Mouse (Mus musculus): ENCODE measurements around the gene Naga. TPM values are rescaled to one million over a fixed set of nuclear protein-coding genes. Genes with fewer than 3 reads are reported as not detected.

Gene Naga
- polyA plus RNA-seq, 1 experiment from 2014 or later = 48.7 TPM

DNA sequence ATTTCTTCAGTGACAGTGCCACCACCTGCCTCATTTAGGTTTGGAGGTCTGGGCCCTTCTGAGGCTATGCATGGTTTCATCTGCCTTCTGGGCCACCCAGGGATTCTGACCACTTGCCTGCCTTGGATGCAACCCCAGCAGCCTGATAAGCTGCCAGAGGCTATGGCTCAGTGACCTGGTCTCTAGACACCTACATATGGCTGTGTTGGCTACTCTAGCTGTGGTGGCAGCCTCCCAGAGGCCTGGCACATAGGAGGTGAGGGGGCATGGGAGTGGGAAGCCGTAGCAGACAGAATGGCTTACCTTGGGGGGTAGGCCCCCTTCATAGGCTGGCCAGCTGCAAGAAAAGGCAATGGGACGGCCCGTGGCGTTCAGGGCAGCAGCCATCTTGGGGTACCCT lies 3.5 kb downstream of the Naga start:
- peaks cover 43% of the 10 kb centered on the region for H3K36me3 ChIP-seq (ENCODE audit: control insufficient read depth, insufficient read depth, low read length)
- WGBS = 95% methylated on average over 4 of the region's 4 CpGs

DNA sequence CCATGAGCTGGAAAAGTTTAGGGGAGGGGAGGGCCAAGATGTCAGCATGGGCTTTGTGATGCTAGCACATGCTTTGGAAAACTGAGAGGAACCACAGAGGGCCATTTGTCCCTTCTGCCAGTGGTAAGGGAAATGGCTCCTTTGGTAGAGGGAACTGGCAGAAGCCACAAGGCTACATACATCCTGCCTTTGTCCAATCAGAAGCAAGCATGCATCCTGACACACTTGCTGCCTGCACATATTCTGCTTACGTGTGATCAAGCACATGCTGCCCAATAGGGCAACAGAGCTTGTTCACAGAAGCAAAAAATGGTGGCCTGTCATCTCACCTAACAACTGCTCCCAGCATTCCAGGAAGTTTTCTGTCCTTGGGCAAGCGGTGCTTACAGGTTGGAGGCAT lies 13.3 kb downstream of the Naga start:
- Histone ChIP-seq H3K9ac (ENCODE audit: low read length) (no peak overlapping the region), H3K4me3 (ENCODE audit: control insufficient read depth in 1 of 2, insufficient read depth in 1 of 2, low read depth in 1 of 2, low read length in 2 of 2) (no peak overlapping the region), H3K4me2 (ENCODE audit: low read length) (no peak overlapping the region), H3K9me3 (ENCODE audit: control insufficient read depth, low read length) (no peaks in the 10 kb centered on the region), H3K36me3 (ENCODE audit: control insufficient read depth, insufficient read depth, low read length) (peaks cover 14% of the 10 kb centered on the region), H3K27me3 (ENCODE audit: control insufficient read depth, insufficient read depth, low read length) (no peaks in the 10 kb centered on the region), H3K27ac (replicated peaks in 1 of 2; ENCODE audit: control insufficient read depth in 1 of 2, insufficient read depth in 1 of 2, low read depth in 2 of 2, low read length in 2 of 2) (no peak overlapping the region), H3K4me1 (ENCODE audit: control insufficient read depth in 2 of 2, insufficient read depth in 2 of 2, low read length in 2 of 2) (no peaks in the 10 kb centered on the region)
- 70% methylated on average over 2 of the region's 2 CpGs for WGBS
- no peak for ATAC-seq (ENCODE audit: insufficient number of reproducible peaks, insufficient read depth, low FRiP score, low read depth)

More for the DNA sequence above, 3.5 kb downstream of the Naga start:
- H3K4me2 ChIP-seq (ENCODE audit: low read length) = no peak overlapping the region
- H3K27ac ChIP-seq (replicated peaks in 1 of 2; ENCODE audit: control insufficient read depth in 1 of 2, insufficient read depth in 1 of 2, low read depth in 2 of 2, low read length in 2 of 2) = no peak overlapping the region
- no peak overlapping the region for H3K9ac ChIP-seq (ENCODE audit: low read length)
- peaks cover 5 to 12% of the 10 kb centered on the region in 2 experiments for H3K4me1 ChIP-seq (ENCODE audit: control insufficient read depth in 2 of 2, insufficient read depth in 2 of 2, low read length in 2 of 2)
- H3K9me3 ChIP-seq (ENCODE audit: control insufficient read depth, low read length) = no peaks in the 10 kb centered on the region
- H3K4me3 ChIP-seq (ENCODE audit: control insufficient read depth in 1 of 2, insufficient read depth in 1 of 2, low read depth in 1 of 2, low read length in 2 of 2) = no peak overlapping the region
- no peak for ATAC-seq (ENCODE audit: insufficient number of reproducible peaks, insufficient read depth, low FRiP score, low read depth)
- H3K27me3 ChIP-seq (ENCODE audit: control insufficient read depth, insufficient read depth, low read length) = no peaks in the 10 kb centered on the region

DNA sequence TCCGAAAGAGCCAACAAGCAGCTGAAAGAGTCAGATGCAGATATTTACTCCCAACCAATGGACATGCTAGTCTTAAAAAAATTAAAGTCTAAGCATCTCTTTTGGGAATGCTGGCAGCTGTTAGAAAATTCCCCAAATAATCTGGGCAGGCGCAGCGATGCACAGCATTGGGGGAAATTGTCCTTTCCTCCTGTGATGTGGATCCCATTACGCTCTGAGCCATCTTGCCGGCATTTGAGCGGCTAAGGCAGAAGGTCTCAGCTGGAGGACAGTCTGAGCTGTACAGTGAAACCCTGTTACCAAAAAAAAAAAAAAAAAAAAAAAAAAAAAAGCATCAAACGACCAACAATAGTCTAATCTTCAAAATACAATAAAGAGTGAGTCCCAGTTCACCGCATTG lies 16.5 kb downstream of the Naga start:
- Histone ChIP-seq H3K9me3 (ENCODE audit: control insufficient read depth, low read length) (no peaks in the 10 kb centered on the region), H3K9ac (ENCODE audit: low read length) (no peak overlapping the region), H3K4me1 (ENCODE audit: control insufficient read depth in 2 of 2, insufficient read depth in 2 of 2, low read length in 2 of 2) (no peaks in the 10 kb centered on the region), H3K27me3 (ENCODE audit: control insufficient read depth, insufficient read depth, low read length) (no peaks in the 10 kb centered on the region), H3K27ac (replicated peaks in 1 of 2; ENCODE audit: control insufficient read depth in 1 of 2, insufficient read depth in 1 of 2, low read depth in 2 of 2, low read length in 2 of 2) (no peak overlapping the region), H3K36me3 (ENCODE audit: control insufficient read depth, insufficient read depth, low read length) (no peaks in the 10 kb centered on the region), H3K4me2 (ENCODE audit: low read length) (no peak overlapping the region), H3K4me3 (ENCODE audit: control insufficient read depth in 1 of 2, insufficient read depth in 1 of 2, low read depth in 1 of 2, low read length in 2 of 2) (no peak overlapping the region)
- no peak for ATAC-seq (ENCODE audit: insufficient number of reproducible peaks, insufficient read depth, low FRiP score, low read depth)
- WGBS = 81% methylated on average over 8 of the region's 8 CpGs

DNA sequence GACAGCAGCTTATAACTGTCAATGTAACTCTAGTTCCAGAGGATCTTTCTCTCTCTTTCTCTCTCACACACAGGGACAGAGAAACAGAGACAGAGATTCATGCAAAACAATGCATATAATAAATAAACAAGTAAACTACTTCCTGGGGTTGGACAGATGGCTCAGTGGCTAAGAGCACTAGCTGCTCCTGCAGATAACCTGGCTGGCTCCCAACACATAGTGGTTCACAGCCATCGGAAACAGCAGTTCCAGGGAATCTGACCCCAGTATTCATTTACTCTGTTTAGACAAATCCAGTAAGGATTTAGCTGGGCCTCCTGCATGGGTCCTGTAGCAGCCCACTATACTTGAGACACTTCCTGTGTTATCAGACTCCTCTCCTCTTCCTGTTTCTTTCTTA lies 19.1 kb downstream of the Naga start:
- no peak overlapping the region for H3K4me3 ChIP-seq (ENCODE audit: control insufficient read depth in 1 of 2, insufficient read depth in 1 of 2, low read depth in 1 of 2, low read length in 2 of 2)
- WGBS = 56% methylated on average over 1 of the region's 1 CpGs
- no peaks in the 10 kb centered on the region for H3K36me3 ChIP-seq (ENCODE audit: control insufficient read depth, insufficient read depth, low read length)
- H3K4me1 ChIP-seq (ENCODE audit: control insufficient read depth in 2 of 2, insufficient read depth in 2 of 2, low read length in 2 of 2) = no peaks in the 10 kb centered on the region
- no peak overlapping the region for H3K4me2 ChIP-seq (ENCODE audit: low read length)
- no peaks in the 10 kb centered on the region for H3K27me3 ChIP-seq (ENCODE audit: control insufficient read depth, insufficient read depth, low read length)
- no peak for ATAC-seq (ENCODE audit: insufficient number of reproducible peaks, insufficient read depth, low FRiP score, low read depth)
- H3K9ac ChIP-seq (ENCODE audit: low read length) = no peak overlapping the region
- H3K27ac ChIP-seq (replicated peaks in 1 of 2; ENCODE audit: control insufficient read depth in 1 of 2, insufficient read depth in 1 of 2, low read depth in 2 of 2, low read length in 2 of 2) = no peak overlapping the region
- no peaks in the 10 kb centered on the region for H3K9me3 ChIP-seq (ENCODE audit: control insufficient read depth, low read length)

DNA sequence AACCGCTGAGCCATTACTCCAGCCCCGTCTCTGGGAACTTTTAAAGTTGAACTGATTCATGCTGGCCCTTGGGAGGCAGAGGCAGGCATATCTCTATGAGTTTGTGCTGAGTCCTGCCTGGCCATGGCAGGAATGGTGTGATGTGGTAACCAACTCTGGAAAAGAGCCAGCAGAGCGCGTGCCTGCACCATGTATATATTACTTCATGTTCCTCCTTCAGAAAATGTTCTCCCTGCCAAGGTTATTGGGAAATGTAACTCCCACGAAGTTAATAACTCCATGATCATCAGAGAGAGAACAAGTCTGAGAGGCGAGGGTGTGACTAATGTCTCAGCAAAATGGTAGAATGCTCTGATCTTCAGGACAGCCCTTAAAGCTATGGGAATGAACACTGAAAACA lies 20.9 kb downstream of the Naga start:
- no peak for ATAC-seq (ENCODE audit: insufficient number of reproducible peaks, insufficient read depth, low FRiP score, low read depth)
- Histone ChIP-seq H3K27me3 (ENCODE audit: control insufficient read depth, insufficient read depth, low read length) (no peaks in the 10 kb centered on the region), H3K9me3 (ENCODE audit: control insufficient read depth, low read length) (no peaks in the 10 kb centered on the region), H3K9ac (ENCODE audit: low read length) (no peak overlapping the region), H3K4me1 (ENCODE audit: control insufficient read depth in 2 of 2, insufficient read depth in 2 of 2, low read length in 2 of 2) (no peaks in the 10 kb centered on the region), H3K4me3 (ENCODE audit: control insufficient read depth in 1 of 2, insufficient read depth in 1 of 2, low read depth in 1 of 2, low read length in 2 of 2) (no peak overlapping the region), H3K4me2 (ENCODE audit: low read length) (no peak overlapping the region), H3K27ac (replicated peaks in 1 of 2; ENCODE audit: control insufficient read depth in 1 of 2, insufficient read depth in 1 of 2, low read depth in 2 of 2, low read length in 2 of 2) (no peak overlapping the region), H3K36me3 (ENCODE audit: control insufficient read depth, insufficient read depth, low read length) (no peaks in the 10 kb centered on the region)
- 84% methylated on average over 6 of the region's 6 CpGs for WGBS

DNA sequence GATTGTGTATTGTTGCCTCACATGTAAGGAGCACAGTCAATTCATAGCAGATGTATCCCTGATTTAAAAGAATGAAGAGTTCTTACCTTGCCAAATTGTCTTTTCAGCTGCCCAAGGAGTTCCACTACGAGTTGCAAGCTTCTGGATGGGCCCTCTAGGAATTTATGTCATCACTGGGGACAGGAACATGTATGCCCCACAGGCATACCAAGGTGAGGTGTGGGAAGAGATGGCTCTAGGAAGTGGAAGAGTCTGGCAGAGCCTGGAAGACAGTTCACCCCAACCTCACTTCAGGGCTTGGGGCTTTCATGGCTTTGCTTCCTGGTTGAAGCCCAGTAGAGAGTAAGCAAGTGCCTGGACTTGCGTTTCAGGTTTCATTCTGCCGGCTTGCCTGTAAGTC lies 30.3 kb downstream of the Naga start:
- Histone ChIP-seq H3K4me2 (ENCODE audit: low read length) (no peak overlapping the region), H3K4me1 (ENCODE audit: control insufficient read depth in 2 of 2, insufficient read depth in 2 of 2, low read length in 2 of 2) (no peaks in the 10 kb centered on the region), H3K4me3 (ENCODE audit: control insufficient read depth in 1 of 2, insufficient read depth in 1 of 2, low read depth in 1 of 2, low read length in 2 of 2) (no peak overlapping the region), H3K27ac (replicated peaks in 1 of 2; ENCODE audit: control insufficient read depth in 1 of 2, insufficient read depth in 1 of 2, low read depth in 2 of 2, low read length in 2 of 2) (no peak overlapping the region), H3K9me3 (ENCODE audit: control insufficient read depth, low read length) (no peaks in the 10 kb centered on the region), H3K27me3 (ENCODE audit: control insufficient read depth, insufficient read depth, low read length) (no peaks in the 10 kb centered on the region), H3K9ac (ENCODE audit: low read length) (no peak overlapping the region), H3K36me3 (ENCODE audit: control insufficient read depth, insufficient read depth, low read length) (no peaks in the 10 kb centered on the region)
- WGBS = 78% methylated on average over 3 of the region's 3 CpGs
- ATAC-seq (ENCODE audit: insufficient number of reproducible peaks, insufficient read depth, low FRiP score, low read depth) = no peak

DNA sequence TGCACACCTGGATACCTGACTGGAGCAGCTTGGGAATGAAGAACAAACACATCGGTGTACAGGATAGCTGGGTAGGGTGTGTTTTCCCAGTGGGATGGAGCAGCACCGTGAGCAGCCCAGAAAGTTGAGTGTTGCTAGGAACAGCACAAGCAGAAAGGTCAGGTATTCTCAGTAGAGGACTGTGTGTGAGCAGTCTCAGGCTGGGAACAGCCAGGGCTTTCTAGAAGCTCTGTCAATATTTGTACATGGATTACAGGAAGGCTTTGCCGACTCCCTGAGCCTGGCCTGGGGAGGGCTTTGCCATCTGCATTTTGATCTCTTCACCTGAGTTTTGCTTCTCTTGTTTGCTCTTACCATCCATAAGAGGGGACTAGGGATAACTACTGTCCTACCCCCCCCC lies 31.6 kb downstream of the Naga start:
- H3K4me3 ChIP-seq (ENCODE audit: control insufficient read depth in 1 of 2, insufficient read depth in 1 of 2, low read depth in 1 of 2, low read length in 2 of 2) = no peak overlapping the region
- H3K9me3 ChIP-seq (ENCODE audit: control insufficient read depth, low read length) = no peaks in the 10 kb centered on the region
- no peaks in the 10 kb centered on the region for H3K4me1 ChIP-seq (ENCODE audit: control insufficient read depth in 2 of 2, insufficient read depth in 2 of 2, low read length in 2 of 2)
- H3K9ac ChIP-seq (ENCODE audit: low read length) = no peak overlapping the region
- no peak for ATAC-seq (ENCODE audit: insufficient number of reproducible peaks, insufficient read depth, low FRiP score, low read depth)
- H3K36me3 ChIP-seq (ENCODE audit: control insufficient read depth, insufficient read depth, low read length) = no peaks in the 10 kb centered on the region
- 64% methylated on average over 3 of the region's 3 CpGs for WGBS
- no peak overlapping the region for H3K4me2 ChIP-seq (ENCODE audit: low read length)
- H3K27me3 ChIP-seq (ENCODE audit: control insufficient read depth, insufficient read depth, low read length) = no peaks in the 10 kb centered on the region
- no peak overlapping the region for H3K27ac ChIP-seq (replicated peaks in 1 of 2; ENCODE audit: control insufficient read depth in 1 of 2, insufficient read depth in 1 of 2, low read depth in 2 of 2, low read length in 2 of 2)

DNA sequence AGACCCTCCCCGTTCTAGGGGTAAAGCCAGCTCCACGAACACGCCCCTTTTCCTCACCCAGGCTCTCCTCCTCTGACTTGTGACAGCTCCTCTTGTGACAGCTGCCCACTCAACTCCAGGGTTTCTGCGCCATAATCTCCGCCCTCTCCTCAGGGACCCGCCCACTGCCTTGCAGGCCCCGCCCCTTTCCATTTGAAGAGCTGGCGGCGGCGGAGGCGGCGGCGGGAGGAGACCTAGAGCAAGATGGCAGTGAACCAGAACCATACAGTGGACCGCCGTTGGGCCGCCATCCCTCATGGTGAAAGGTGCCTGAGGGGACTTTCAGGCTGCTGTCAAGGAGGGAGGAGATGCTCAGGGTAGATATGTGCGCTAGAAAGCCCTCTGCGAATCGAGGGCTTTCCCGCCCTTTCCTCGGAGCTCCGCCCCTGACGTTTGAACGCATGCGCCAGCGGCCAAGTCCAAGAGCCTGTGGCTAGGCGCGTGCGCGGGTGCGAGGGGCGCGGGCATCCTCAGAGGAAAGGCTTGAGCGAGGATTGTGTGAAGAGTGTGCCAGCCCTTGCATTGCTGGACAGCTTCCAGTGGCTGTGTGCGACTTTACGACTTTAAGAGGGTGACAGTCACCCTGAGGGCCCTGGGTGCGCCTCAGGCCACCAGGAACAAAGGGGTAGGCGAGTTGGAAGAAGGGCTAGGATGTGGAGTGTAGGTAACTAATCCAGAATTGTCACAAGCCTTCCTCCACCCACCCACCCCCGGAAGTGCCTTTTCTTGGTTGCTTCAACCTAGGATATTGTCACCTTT lies 39.8 kb downstream of the Naga start, which contains the start of gene Wbp2nl:
Gene Wbp2nl (plus strand): TSS at position 191 of the 798 bp plus-strand sequence.
- no peaks in the 10 kb centered on the region for H3K36me3 ChIP-seq (ENCODE audit: control insufficient read depth, insufficient read depth, low read length)
- peaks cover 2 to 4% of the 10 kb centered on the region in 2 experiments; a peak in 3 of 4 replicates for H3K4me1 ChIP-seq (ENCODE audit: control insufficient read depth in 2 of 2, insufficient read depth in 2 of 2, low read length in 2 of 2)
- ATAC-seq (ENCODE audit: insufficient number of reproducible peaks, insufficient read depth, low FRiP score, low read depth) = peak; percentile 64
- H3K9me3 ChIP-seq (ENCODE audit: control insufficient read depth, low read length) = no peaks in the 10 kb centered on the region
- no peaks in the 10 kb centered on the region for H3K27me3 ChIP-seq (ENCODE audit: control insufficient read depth, insufficient read depth, low read length)
- H3K9ac ChIP-seq (ENCODE audit: low read length) = no peak within 1 kb of the TSS
- 41% methylated on average over 39 of the region's 39 CpGs for WGBS
- no peak within 1 kb of the TSS for H3K4me3 ChIP-seq (ENCODE audit: control insufficient read depth in 1 of 2, insufficient read depth in 1 of 2, low read depth in 1 of 2, low read length in 2 of 2)
- no peak within 1 kb of the TSS for H3K27ac ChIP-seq (replicated peaks in 1 of 2; ENCODE audit: control insufficient read depth in 1 of 2, insufficient read depth in 1 of 2, low read depth in 2 of 2, low read length in 2 of 2)
- peak within 1 kb of the TSS; percentile 44 for H3K4me2 ChIP-seq (ENCODE audit: low read length)
